Mouse (Mus musculus): ENCODE data around the gene Islr2. TPM values are rescaled to one million over a fixed set of nuclear protein-coding genes. Genes with fewer than 3 reads are reported as not detected.

Gene Islr2
- polyA plus RNA-seq (2012; rRNA removed; ENCODE audit: low replicate concordance) = 10.5 and 11.5 TPM in 2 replicates

DNA sequence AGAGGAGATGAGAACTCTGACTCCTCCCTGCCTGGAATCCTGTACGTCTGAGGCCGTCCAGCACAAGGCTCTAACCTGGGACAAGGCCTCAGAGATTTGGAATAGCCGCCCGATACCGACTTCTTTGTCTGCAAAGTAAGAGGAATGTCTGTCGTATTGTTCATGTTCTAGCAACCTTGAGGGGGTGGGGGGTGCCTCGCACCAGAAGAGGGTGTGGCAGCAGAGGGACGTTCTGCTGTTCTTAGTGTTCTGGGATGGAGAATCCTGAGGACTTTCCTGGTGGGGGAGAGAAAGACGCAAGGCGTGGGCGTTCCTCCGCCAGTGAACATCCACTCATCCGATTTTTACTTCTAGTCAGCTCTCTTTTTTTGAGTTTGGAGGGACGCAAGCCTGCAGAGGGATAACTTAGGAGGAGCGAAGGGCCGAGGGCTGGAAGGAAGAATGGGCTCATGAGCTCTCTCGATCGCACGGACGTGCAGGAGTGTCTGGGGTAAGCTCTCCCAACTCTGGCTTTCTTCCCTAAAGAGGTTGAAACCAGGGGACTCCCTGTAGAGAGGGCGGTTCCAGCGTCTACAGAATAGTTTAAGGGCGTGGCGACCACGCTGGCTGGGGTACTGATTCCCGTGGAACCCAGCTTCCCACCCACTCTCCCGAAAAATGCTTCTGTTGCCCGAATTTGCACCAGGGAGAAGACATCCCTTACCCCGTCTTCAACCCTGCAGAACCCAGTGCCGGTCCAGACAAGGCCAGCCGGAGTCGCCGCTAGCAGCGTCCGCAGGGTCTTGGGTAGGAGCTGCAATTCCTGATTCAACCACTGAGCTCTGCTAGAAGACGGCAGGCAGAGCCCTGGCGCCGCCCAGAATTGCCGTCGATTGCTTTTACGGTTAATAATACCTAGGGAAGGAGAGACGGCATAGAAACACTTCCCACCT, at the start of gene Islr2, which contains the start of gene Islr:
Gene Islr2 (minus strand): TSS at position 804 of the 932 bp plus-strand sequence.
Gene Islr (minus strand): TSS at position 791 of the 932 bp plus-strand sequence.

DNA sequence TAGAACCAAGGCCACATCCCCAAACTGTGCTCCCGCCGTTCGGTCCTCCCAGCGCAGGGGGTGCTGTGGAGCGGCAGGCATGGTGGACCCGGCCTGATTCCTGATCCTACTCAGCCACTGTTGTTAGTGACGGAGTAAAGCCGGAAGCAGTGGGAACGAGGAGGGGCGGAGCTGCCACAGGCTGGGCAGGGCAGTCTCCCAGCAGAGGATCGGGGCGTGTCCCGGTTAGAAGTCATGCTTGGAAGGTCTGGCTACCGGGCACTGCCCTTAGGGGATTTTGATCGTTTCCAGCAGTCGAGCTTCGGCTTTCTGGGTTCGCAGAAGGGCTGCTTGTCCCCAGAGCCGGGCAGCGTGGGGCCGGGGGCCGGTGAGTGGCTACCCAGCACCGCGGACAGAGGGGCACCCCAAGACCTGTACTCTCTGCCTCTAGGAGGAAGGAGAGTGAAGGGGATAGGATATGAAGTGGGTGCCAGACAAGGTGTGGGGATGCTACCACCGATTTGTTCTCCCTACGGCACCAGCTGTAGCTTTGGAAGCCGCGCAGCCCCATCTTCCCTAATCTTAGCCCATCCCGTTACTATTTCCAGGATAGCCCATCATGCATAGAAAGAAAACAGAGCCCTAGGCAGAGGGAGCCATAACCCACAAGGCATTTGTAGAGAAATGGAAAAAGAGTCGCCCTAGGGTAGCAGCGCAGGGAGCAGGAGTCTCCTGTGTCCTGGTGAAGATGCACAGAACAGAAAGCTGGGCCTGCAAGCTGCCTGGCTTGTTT, 49.1 kb upstream of the Islr2 start, which contains the start of gene Stoml1:
Gene Stoml1 (plus strand): TSS at position 132 of the 772 bp plus-strand sequence.

DNA sequence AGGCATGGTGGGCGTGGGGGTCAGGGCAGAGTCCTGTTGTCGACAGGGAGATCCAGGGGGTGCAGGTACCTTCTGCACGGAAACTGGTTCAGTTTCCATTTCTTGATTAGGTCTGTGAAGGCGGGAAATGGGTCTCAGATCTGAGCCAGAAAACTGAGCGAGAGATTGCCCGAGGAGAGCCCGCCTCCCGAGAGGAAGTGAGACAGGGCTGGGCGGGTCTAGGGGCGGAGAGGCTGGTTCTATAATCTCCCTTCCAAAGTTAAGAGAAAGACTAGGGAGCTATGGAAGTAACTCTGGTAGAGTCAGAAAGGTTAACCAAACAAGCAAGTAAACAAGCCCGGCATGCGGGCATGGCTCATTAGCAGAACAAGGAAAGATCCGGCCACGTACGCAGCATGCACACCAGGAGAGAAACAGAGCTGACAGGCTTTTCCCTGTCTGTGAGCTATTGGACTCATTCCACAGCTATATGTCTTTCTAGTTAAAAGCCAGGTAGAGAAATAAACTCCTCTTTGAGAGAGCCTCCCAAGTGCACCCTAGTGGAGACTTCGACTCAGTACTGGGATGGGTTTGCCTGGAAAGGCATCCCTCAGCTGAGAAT, 45.6 kb upstream of the Islr2 start, which contains the start of gene Pml:
Gene Pml (minus strand): TSS at position 195 of the 601 bp plus-strand sequence.

Other genes with a start within 250 kb of the Islr2 start
- gene Cyp11a1, start 197.9 kb downstream of the Islr2 start, polyA plus RNA-seq (2012; rRNA removed; ENCODE audit: low replicate concordance) = 1.1 and 1.8 TPM in 2 replicates
- gene Stra6, start 140.5 kb downstream of the Islr2 start, polyA plus RNA-seq (2012; rRNA removed; ENCODE audit: low replicate concordance) = 9.5 and 12.0 TPM in 2 replicates
- 0.45 and 0.55 TPM in 2 replicates for gene Ccdc33, start 85.5 kb downstream of the Islr2 start, polyA plus RNA-seq (2012; rRNA removed; ENCODE audit: low replicate concordance)
- 331 and 412 TPM in 2 replicates for gene Islr, start within 50 bp of the Islr2 start, polyA plus RNA-seq (2012; rRNA removed; ENCODE audit: low replicate concordance)
- 50.9 and 62.5 TPM in 2 replicates for gene Pml, start 45.5 kb upstream of the Islr2 start, polyA plus RNA-seq (2012; rRNA removed; ENCODE audit: low replicate concordance)
- gene Stoml1, start 48.8 kb upstream of the Islr2 start, polyA plus RNA-seq (2012; rRNA removed; ENCODE audit: low replicate concordance) = 48.2 and 49.1 TPM in 2 replicates
- 222 and 354 TPM in 2 replicates for gene Loxl1, start 108.9 kb upstream of the Islr2 start, polyA plus RNA-seq (2012; rRNA removed; ENCODE audit: low replicate concordance)
- not detected in 2 replicates for gene Tbc1d21, start 166.1 kb upstream of the Islr2 start, polyA plus RNA-seq (2012; rRNA removed; ENCODE audit: low replicate concordance)